9 mouse cellular contexts compared by ENCODE assay signal in genomic region chr17:29008326-29008650, GRCm38 (mm10). TPM values are rescaled to one million over a fixed set of nuclear protein-coding genes. Genes with fewer than 3 reads are reported as not detected.
DNase-seq lines count a peak whose midpoint lies in the region; ATAC-seq and TF ChIP-seq lines count a peak whose summit lies in the region.
"Had no signal": no experiment of that assay in that cellular context is flagged by ENCODE, and none has a peak within 500 bp of the region (broad histone marks: within the 10 kb centered on the region; RNA-seq: fewer than 3 reads in every experiment).

No protein-coding gene starts in this region.

- H3K4me1 ChIP-seq in heart, postnatal 0 days (ENCODE audit: control insufficient read depth, insufficient read depth) = 0 out of 2 replicates have a peak, but pooled peaks cover 3% of the 10 kb centered on the region
- peaks cover 24% of the 10 kb centered on the region for H3K4me1 ChIP-seq in hindbrain, embryonic 12.5 days
- peaks cover 30% of the 10 kb centered on the region for H3K4me1 ChIP-seq in midbrain, embryonic 13.5 days (replicated peaks)

- TF ChIP-seq EP300 in heart, postnatal 0 days (IDR thresholded peaks at IDR 0.05; ENCODE audit: low read depth) = no peak

- no peak for ATAC-seq in heart, postnatal 0 days (ENCODE audit: insufficient read depth, low read depth)
- no peak for ATAC-seq in hindbrain, embryonic 12.5 days (ENCODE audit: low FRiP score)
- ATAC-seq in midbrain, embryonic 13.5 days = no peak; the same call in 1 of the 2 replicates

- intact Hi-C loops in heart, postnatal 14 days (cut with DNase I) = loop anchor here (5.0 kb wide), 1 partner anchor 56 kb away; the partner anchor contains the start of gene Kctd20

- WGBS in heart, postnatal 0 days = 23% methylated on average over 8 of the region's 8 CpGs
- 14% methylated on average over 8 of the region's 8 CpGs for WGBS in hindbrain, embryonic 12.5 days
- 6% methylated on average over 8 of the region's 8 CpGs for WGBS in midbrain, embryonic 13.5 days

- H3K27ac ChIP-seq in heart, postnatal 0 days (ENCODE audit: low read depth) = peak overlapping the region; percentile 89
- peak overlapping the region; percentile 96 for H3K27ac ChIP-seq in hindbrain, embryonic 12.5 days
- peak overlapping the region; percentile 95 for H3K27ac ChIP-seq in midbrain, embryonic 13.5 days

- no peaks in the 10 kb centered on the region for H3K9me3 ChIP-seq in heart, postnatal 0 days (replicated peaks; ENCODE audit: control insufficient read depth, low read length)
- H3K9me3 ChIP-seq in hindbrain, embryonic 12.5 days (replicated peaks) = no peaks in the 10 kb centered on the region
- no peaks in the 10 kb centered on the region for H3K9me3 ChIP-seq in midbrain, embryonic 13.5 days

- peak overlapping the region; percentile 82 for H3K9ac ChIP-seq in heart, postnatal 0 days (replicated peaks; ENCODE audit: low read depth, low read length)
- peak overlapping the region; percentile 97; the same call in 1 of the 2 replicates for H3K9ac ChIP-seq in hindbrain, embryonic 12.5 days
- peak overlapping the region; percentile 97 for H3K9ac ChIP-seq in midbrain, embryonic 13.5 days (replicated peaks)

- no peaks in the 10 kb centered on the region for H3K27me3 ChIP-seq in heart, postnatal 0 days (ENCODE audit: control insufficient read depth, insufficient read depth, low read length)
- no peaks in the 10 kb centered on the region for H3K27me3 ChIP-seq in hindbrain, embryonic 12.5 days
- H3K27me3 ChIP-seq in midbrain, embryonic 13.5 days = no peaks in the 10 kb centered on the region
- H3K27me3 ChIP-seq: Patski had no signal

- no peaks in the 10 kb centered on the region for H3K36me3 ChIP-seq in heart, postnatal 0 days (replicated peaks; ENCODE audit: control insufficient read depth, insufficient read depth, low read length)
- no peaks in the 10 kb centered on the region for H3K36me3 ChIP-seq in hindbrain, embryonic 12.5 days
- no peaks in the 10 kb centered on the region for H3K36me3 ChIP-seq in midbrain, embryonic 13.5 days

- no peak for DNase-seq in heart, postnatal 0 days (ENCODE audit: low spot score)
- no peak for DNase-seq in heart, postnatal 14 days
- DNase-seq in R1 (ENCODE audit: low read depth, low spot score) = peak; percentile 95
- DNase-seq in urinary bladder, postnatal 14 days (ENCODE audit: low spot score) = no peak
- DNase-seq in cerebellum, postnatal 10 days = no peak
- DNase-seq in spleen, postnatal 36 days (ENCODE audit: low spot score in 2 of 2) = no peak

- TF ChIP-seq CTCF in heart, postnatal 0 days (IDR thresholded peaks at IDR 0.05; ENCODE audit: low read depth) = no peak

- peak overlapping the region; percentile 65 for H3K4me3 ChIP-seq in heart, postnatal 0 days (ENCODE audit: low read depth, low read length)
- H3K4me3 ChIP-seq in hindbrain, embryonic 12.5 days = peak overlapping the region; percentile 97
- H3K4me3 ChIP-seq in midbrain, embryonic 13.5 days (replicated peaks) = peak overlapping the region; percentile 96

- peak overlapping the region; percentile 81 for H3K4me2 ChIP-seq in heart, postnatal 0 days (ENCODE audit: low read depth, low read length)
- H3K4me2 ChIP-seq in hindbrain, embryonic 12.5 days (replicated peaks) = peak overlapping the region; percentile 84
- peak overlapping the region; percentile 83 for H3K4me2 ChIP-seq in midbrain, embryonic 13.5 days (replicated peaks)

RNA-seq across cellular contexts. Expression of gene Stk38, which starts 0.5 kb away (rescaled TPM):
- 49.8 and 50.1 TPM in 2 replicates for total RNA-seq in heart, postnatal 0 days (2014; rRNA removed; ENCODE audit: low replicate concordance)
- polyA plus RNA-seq in heart, postnatal 0 days (2015; fragmentation: Nextera tagmentation; extraction: Ambion mirVana) = 53.7 and 57.3 TPM in 2 replicates
- total RNA-seq in heart, postnatal 14 days (2021) = 10 to 100 TPM; 47.6 to 48.8 TPM
- 150 and 152 TPM in 2 replicates for polyA plus RNA-seq in hindbrain, embryonic 12.5 days (2016; fragmentation: Nextera tagmentation; extraction: Ambion mirVana)
- polyA plus RNA-seq in midbrain, embryonic 13.5 days (2015; fragmentation: Nextera tagmentation; extraction: Ambion mirVana) = 126 and 134 TPM in 2 replicates

RNA-seq across cellular contexts. Expression of gene Srsf3, which starts 24.1 kb away (rescaled TPM):
- 110 and 151 TPM in 2 replicates for total RNA-seq in heart, postnatal 0 days (2014; rRNA removed; ENCODE audit: low replicate concordance)
- 202 and 238 TPM in 2 replicates for polyA plus RNA-seq in heart, postnatal 0 days (2015; fragmentation: Nextera tagmentation; extraction: Ambion mirVana)
- total RNA-seq in heart, postnatal 14 days (2021) = 100 to 1,000 TPM in 1 of 2 experiments, 10 to 100 TPM in 1; 99.7 to 120 TPM
- polyA plus RNA-seq in hindbrain, embryonic 12.5 days (2016; fragmentation: Nextera tagmentation; extraction: Ambion mirVana) = 662 and 667 TPM in 2 replicates
- polyA plus RNA-seq in midbrain, embryonic 13.5 days (2015; fragmentation: Nextera tagmentation; extraction: Ambion mirVana) = 590 and 618 TPM in 2 replicates

RNA-seq across cellular contexts. Expression of gene Kctd20, which starts 56.5 kb away (rescaled TPM):
- total RNA-seq in heart, postnatal 0 days (2014; rRNA removed; ENCODE audit: low replicate concordance) = 32.3 and 41.5 TPM in 2 replicates
- polyA plus RNA-seq in heart, postnatal 0 days (2015; fragmentation: Nextera tagmentation; extraction: Ambion mirVana) = 33.3 and 35.3 TPM in 2 replicates
- 10 to 100 TPM; 59.5 to 62.6 TPM for total RNA-seq in heart, postnatal 14 days (2021)
- 120 and 122 TPM in 2 replicates for polyA plus RNA-seq in hindbrain, embryonic 12.5 days (2016; fragmentation: Nextera tagmentation; extraction: Ambion mirVana)
- 97.3 and 97.9 TPM in 2 replicates for polyA plus RNA-seq in midbrain, embryonic 13.5 days (2015; fragmentation: Nextera tagmentation; extraction: Ambion mirVana)
